Mouse (Mus musculus) forebrain, embryonic 16.5 days (tissue): ENCODE results near the gene Srf. TPM values are rescaled to one million over a fixed set of nuclear protein-coding genes. Genes with fewer than 3 reads are reported as not detected.
"Not testable (repeated sequence)": the region's sequence is repeated elsewhere in the genome, so short reads cannot be mapped to it uniquely, and the experiment has no call there.

ENCODE experiments used
- ATAC-seq: fragments of 200-750 bp; cut with Nextera tagmentation; 2 replicates; pipeline ENCODE4 v1.8.0; 2017; ENCODE audit warnings: mild to moderate bottlenecking, moderate library complexity
- H3K27ac ChIP-seq: fragments of 300-500 bp; sonication (generic); 2 replicates; pipeline ENCODE4 v1.5.1; 2014; ENCODE audit warnings: low read length, control low read depth
- H3K27me3 ChIP-seq: fragments of 300-500 bp; sonication (generic); replicated peaks from 2 replicates; pipeline ENCODE4 v1.6.1; 2014; ENCODE audit warnings: low read length; ENCODE audit not compliant: control insufficient read depth, insufficient read depth
- H3K36me3 ChIP-seq: fragments of 300-500 bp; sonication (generic); 2 replicates; pipeline ENCODE4 v1.6.1; 2014; ENCODE audit not compliant: control insufficient read depth, insufficient read depth
- H3K4me1 ChIP-seq: fragments of 300-500 bp; sonication (generic); replicated peaks from 2 replicates; pipeline ENCODE4 v1.6.1; 2014; ENCODE audit warnings: low read length; ENCODE audit not compliant: control insufficient read depth, insufficient read depth
- H3K4me2 ChIP-seq: fragments of 300-500 bp; sonication (generic); 2 replicates; pipeline ENCODE4 v1.6.1; 2014; ENCODE audit warnings: mild to moderate bottlenecking, low read length, control low read depth
- H3K4me3 ChIP-seq: fragments of 300-500 bp; sonication (generic); replicated peaks from 2 replicates; pipeline ENCODE4 v1.5.1; 2014; ENCODE audit warnings: mild to moderate bottlenecking, low read length, control low read depth
- H3K9ac ChIP-seq: fragments of 300-500 bp; sonication (generic); replicated peaks from 2 replicates; pipeline ENCODE4 v1.6.1; 2014; ENCODE audit warnings: low read depth, low read length, control low read depth
- H3K9me3 ChIP-seq: fragments of 300-500 bp; sonication (generic); 2 replicates; pipeline ENCODE4 v1.6.1; 2016; ENCODE audit warnings: low read length; ENCODE audit not compliant: control insufficient read depth
- WGBS: fragments of 180-500 bp; shearing (Covaris S2); extraction: QIAGEN DNeasy Blood & Tissue Kit; methylation state at CpG from one replicate; pipeline ENCODE4 v1.1.7; 2014; 5-methylcytosine and 5-hydroxymethylcytosine counted together
- polyA plus RNA-seq: library from polyadenylated mRNA; unstranded; fragments of >200 nt; fragmentation: Nextera tagmentation; extraction: Ambion mirVana; gene quantifications from 2 replicates; pipeline ENCODE4 v1.2.1, GENCODE M21; 2015

The Srf gene
- polyA plus RNA-seq, 1 experiment from 2014 or later, result 3.4 TPM

DNA sequence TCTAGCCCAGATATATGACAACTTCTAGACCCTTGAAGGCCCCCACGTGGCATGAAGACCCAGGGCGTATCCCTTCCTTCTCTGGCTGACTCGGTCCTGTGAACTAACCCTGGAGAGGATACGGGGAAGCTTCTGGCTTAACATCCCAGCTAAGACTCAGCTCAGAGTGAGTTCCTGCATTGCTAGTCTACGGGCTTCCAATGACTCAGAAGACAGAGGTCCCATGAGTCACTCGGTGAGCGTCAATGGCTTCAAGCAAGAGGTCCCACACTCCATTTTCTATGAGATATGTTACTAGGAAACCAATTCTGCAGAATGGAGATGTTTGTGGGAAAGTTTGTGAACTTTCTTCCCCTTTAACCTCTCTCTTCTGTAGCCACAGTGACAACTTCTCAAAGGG is 18.6 kb upstream of the Srf start:
- H3K4me3 ChIP-seq, result no peak overlapping the region
- ATAC-seq, result no peak
- no peaks in the 10 kb centered on the region for H3K4me1 ChIP-seq
- no peak overlapping the region for H3K4me2 ChIP-seq
- H3K36me3 ChIP-seq, result peaks cover 13% of the 10 kb centered on the region
- no peaks in the 10 kb centered on the region for H3K9me3 ChIP-seq
- 91% methylated on average over 7 of the region's 7 CpGs for WGBS
- no peak overlapping the region for H3K27ac ChIP-seq
- H3K27me3 ChIP-seq, result no peaks in the 10 kb centered on the region
- H3K9ac ChIP-seq, result no peak overlapping the region

DNA sequence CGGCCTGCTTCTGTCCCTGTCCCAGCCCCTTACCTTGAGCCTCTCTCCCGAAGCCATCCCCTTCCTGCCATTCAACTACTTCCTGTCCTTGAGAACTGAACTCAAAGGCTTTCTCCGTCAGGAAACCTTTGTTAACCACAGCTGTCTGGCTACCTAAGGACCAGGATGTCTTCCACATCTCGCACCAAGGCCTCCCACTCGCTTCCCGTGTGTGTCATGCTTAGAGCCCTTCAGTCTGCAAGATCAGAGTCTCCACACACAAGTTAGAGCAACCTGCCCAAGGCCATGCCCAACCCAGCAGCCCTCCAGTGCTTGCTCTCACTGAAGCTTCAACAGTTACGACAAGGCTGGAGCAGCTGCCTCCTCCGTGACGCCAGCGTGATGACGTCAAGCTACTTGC is 15.0 kb upstream of the Srf start:
- Histone ChIP-seq H3K9ac (no peak overlapping the region), H3K27ac (no peak overlapping the region), H3K27me3 (no peaks in the 10 kb centered on the region), H3K4me3 (no peak overlapping the region), H3K4me1 (no peaks in the 10 kb centered on the region), H3K4me2 (no peak overlapping the region), H3K36me3 (peaks cover 14% of the 10 kb centered on the region), H3K9me3 (no peaks in the 10 kb centered on the region)
- 93% methylated on average over 11 of the region's 11 CpGs for WGBS
- no peak for ATAC-seq

DNA sequence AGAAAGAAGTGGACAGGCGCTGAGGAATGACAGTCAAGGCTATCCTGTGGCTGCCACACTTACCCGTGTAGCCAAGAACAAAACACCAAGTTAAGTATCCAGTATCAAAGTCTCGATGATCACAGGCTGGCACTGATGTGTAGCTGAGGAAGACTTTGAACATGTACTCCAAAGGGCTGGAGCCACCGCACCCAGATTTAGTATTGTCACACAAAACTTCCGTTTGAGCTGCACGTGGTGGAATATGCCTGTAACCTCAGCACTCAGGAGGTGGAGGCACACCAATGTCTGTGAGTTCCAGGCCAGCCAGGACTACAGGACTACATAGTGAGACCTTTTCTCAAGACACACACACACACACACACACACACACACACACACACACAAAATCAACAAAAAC is 3.2 kb upstream of the Srf start:
- no peak overlapping the region for H3K4me2 ChIP-seq
- H3K9ac ChIP-seq, result no peak overlapping the region
- H3K4me3 ChIP-seq, result no peak overlapping the region
- no peak overlapping the region for H3K27ac ChIP-seq
- H3K4me1 ChIP-seq, result peaks cover 12% of the 10 kb centered on the region
- H3K9me3 ChIP-seq, result no peaks in the 10 kb centered on the region
- H3K36me3 ChIP-seq, result no peaks in the 10 kb centered on the region
- WGBS, result 95% methylated on average over 6 of the region's 6 CpGs
- no peak for ATAC-seq
- H3K27me3 ChIP-seq, result no peaks in the 10 kb centered on the region

DNA sequence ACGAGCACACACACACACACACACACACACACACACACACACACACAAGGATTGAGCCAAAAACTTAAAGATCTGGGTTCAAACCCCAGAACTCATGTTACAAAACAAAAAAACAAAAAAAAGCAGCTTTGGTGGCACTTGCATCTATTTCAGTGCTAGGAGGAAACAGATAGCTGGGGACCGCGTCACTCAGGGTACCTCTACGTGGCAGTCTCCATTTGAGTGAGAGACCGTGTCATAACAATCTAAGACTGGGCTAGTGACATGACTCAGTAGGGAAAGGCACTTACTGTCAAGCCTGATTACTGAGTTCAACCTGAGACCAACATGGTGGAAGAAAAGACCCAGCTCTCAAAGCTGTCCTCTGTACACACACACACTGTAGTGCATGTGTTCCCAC is 2.2 kb upstream of the Srf start:
- 90% methylated on average over 5 of the region's 5 CpGs for WGBS
- Histone ChIP-seq H3K4me2 (no peak overlapping the region), H3K36me3 (no peaks in the 10 kb centered on the region), H3K27me3 (no peaks in the 10 kb centered on the region), H3K9ac (no peak overlapping the region), H3K4me3 (no peak overlapping the region), H3K27ac (no peak overlapping the region), H3K9me3 (no peaks in the 10 kb centered on the region), H3K4me1 (peaks cover 22% of the 10 kb centered on the region)
- no peak for ATAC-seq

DNA sequence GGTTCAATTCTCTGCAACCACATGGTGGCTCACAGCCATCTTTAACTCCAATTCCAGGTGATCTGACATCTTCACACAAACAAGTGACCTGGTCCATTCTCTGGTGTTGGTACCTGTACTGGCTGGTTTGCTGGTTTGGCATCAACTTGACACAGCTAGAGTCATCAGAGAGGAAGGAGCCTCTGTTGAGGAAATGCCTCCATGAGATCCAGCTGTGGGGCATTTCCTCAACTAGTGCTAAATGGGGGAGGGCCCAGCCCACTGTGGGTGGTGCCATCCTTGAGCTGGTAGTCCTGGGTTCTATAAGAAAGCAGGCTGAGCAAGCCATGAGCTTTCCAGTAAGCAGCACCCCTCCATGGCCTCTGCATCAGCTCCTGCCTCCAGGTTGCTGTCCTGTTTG is 1.3 kb upstream of the Srf start:
- not testable (repeated sequence) for H3K4me2 ChIP-seq, ATAC-seq, H3K9me3 ChIP-seq, H3K27me3 ChIP-seq, H3K4me3 ChIP-seq, H3K9ac ChIP-seq, H3K27ac ChIP-seq, H3K36me3 ChIP-seq
- H3K4me1 ChIP-seq, result peaks cover 29% of the 10 kb centered on the region

DNA sequence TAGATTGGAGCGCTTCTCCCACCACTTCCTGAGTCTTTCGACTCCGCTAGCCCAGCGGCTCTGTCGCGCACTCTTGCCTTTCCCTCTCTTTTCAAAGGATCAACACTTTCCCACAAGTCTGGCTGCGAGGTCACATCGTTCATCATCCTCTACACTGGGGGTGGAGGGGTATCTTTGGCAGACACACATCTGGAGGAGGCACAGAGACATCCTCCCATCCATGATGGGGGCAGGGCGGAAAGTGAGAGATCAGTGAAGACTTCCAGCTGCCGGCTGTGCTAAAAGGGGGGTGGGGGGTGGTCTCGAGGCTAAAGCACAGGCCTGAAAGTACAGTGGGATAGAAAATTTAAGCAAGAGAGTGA is 590 bp upstream of the Srf start:
- Histone ChIP-seq H3K9me3 (no peaks in the 10 kb centered on the region), H3K4me3 (peak overlapping the region; percentile 89), H3K9ac (peak overlapping the region; percentile 62), H3K27me3 (no peaks in the 10 kb centered on the region), H3K36me3 (no peaks in the 10 kb centered on the region), H3K4me2 (peak overlapping the region; percentile 87), H3K27ac (peak overlapping the region; percentile 80), H3K4me1 (peaks cover 31% of the 10 kb centered on the region)
- no peak; the same call in none of the 2 replicates for ATAC-seq
- WGBS, result under 1% methylated on average over 11 of the region's 11 CpGs

DNA sequence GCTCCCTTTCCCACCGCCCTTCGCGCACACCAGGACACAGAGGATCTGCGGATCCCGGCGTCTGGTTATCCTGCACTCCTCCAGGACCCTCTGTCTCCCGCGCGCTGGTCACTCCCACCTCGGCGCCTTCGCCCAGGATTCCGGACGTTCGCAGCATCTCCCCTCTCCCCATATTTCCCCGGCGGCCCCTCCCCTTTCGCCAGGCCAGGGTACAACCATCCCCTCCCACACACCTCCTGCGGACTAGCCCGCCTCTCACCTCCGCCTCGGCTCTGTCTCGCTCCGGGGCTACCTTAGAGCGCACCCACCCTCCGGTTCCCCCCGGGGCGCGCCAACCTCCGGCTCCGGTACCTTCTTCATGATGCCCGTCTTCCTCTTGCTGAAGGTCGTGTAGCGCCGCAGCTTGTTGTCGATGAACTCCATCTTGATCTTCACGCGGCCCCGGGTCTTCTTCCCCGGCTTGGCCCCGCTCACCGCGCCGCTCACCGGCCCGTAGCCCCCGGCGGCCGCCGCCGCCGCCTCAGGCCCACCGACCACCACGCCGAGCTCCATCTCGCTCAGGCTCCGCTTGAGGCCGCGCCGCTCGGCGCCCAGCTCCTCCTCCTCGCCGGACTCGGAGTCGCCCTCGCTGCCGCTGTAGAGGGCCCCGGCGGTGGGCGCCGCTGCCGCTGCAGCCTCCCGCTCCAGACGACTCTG is 850 bp downstream of the Srf start:
- peak overlapping the region; percentile 90 for H3K27ac ChIP-seq
- peak overlapping the region; percentile 89 for H3K4me3 ChIP-seq
- H3K36me3 ChIP-seq, result peaks cover 5% of the 10 kb centered on the region; the same call in 1 of the 2 replicates
- no peaks in the 10 kb centered on the region for H3K27me3 ChIP-seq
- peak overlapping the region; percentile 91 for H3K9ac ChIP-seq
- ATAC-seq, result no peak
- WGBS, result under 1% methylated on average over 74 of the region's 75 CpGs
- H3K4me1 ChIP-seq, result peaks cover 31% of the 10 kb centered on the region
- H3K9me3 ChIP-seq, result no peaks in the 10 kb centered on the region
- peak overlapping the region; percentile 87 for H3K4me2 ChIP-seq

DNA sequence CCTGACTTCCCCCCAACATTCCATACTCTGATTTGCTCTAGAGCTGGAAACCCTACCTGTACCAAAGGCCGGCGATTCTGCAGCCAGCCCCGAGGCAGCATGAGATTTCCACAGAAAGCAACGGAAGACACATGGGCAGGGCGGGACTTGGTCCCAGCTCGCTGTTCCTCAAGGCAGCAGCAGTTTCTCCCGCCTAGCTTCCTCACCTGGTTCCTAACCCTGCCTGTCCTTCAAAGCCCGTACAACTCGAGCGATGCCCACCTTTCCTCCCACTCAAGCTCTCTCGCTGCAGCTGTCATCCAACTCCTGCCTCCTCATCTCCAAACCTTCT is 1.4 kb downstream of the Srf start:
- H3K4me2 ChIP-seq, result peak overlapping the region; percentile 87
- ATAC-seq, result no peak
- peaks cover 31% of the 10 kb centered on the region for H3K4me1 ChIP-seq
- H3K36me3 ChIP-seq, result peaks cover 5% of the 10 kb centered on the region
- peak overlapping the region; percentile 89 for H3K4me3 ChIP-seq
- H3K27me3 ChIP-seq, result no peaks in the 10 kb centered on the region
- WGBS, result under 1% methylated on average over 11 of the region's 11 CpGs
- peak overlapping the region; percentile 91 for H3K9ac ChIP-seq
- no peaks in the 10 kb centered on the region for H3K9me3 ChIP-seq
- H3K27ac ChIP-seq, result no peak overlapping the region

DNA sequence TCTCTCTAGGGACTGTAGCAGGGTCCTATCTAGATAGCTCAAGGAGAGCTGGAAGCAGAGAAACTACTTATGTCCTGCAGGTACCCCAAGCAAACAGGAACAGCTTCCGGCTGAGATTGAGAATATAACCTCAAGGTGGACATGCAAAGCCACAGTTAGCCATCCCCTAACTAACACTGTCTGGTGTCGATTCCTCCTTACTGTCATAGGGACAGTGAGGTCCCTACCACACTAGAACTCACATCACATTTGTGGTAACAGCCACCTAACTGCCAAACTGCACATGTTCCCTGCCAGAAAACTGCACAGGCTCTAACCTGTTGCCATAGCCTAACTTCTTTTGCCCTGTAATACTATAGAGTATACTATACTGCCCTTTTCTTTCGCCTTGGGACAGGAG is 2.0 kb downstream of the Srf start:
- Histone ChIP-seq H3K9ac (no peak overlapping the region; the same call in 1 of the 2 replicates), H3K4me3 (peak overlapping the region; percentile 89), H3K9me3 (no peaks in the 10 kb centered on the region), H3K27me3 (no peaks in the 10 kb centered on the region), H3K27ac (no peak overlapping the region), H3K4me2 (peak overlapping the region; percentile 87), H3K36me3 (peaks cover 9% of the 10 kb centered on the region), H3K4me1 (peaks cover 31% of the 10 kb centered on the region)
- ATAC-seq, result no peak
- WGBS, result 82% methylated on average over 3 of the region's 3 CpGs

DNA sequence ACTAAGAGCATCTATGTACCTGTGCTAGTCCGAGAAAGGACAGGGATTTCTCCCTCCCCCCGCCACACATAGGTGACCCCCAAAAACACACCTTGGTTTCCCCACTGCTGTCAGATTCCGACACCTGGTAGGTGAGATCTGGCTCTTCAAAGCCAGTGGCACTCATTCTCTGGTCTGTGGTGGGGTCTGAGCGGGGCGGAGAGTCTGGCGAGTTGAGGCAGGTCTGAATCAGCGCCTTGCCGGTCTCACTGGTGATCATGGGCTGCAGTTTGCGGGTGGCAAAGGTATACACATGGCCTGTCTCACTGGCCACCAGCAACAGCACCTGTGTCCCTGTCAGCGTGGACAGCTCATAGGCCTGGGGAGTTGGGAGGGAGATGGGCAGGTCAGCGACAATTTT is 2.5 kb downstream of the Srf start:
- 47% methylated on average over 11 of the region's 11 CpGs for WGBS
- Histone ChIP-seq H3K36me3 (peaks cover 14% of the 10 kb centered on the region), H3K4me3 (peak overlapping the region; percentile 40), H3K4me1 (peaks cover 31% of the 10 kb centered on the region), H3K9me3 (no peaks in the 10 kb centered on the region), H3K27ac (peak overlapping the region; percentile 65; the same call in 1 of the 2 replicates), H3K27me3 (no peaks in the 10 kb centered on the region), H3K4me2 (peak overlapping the region; percentile 87), H3K9ac (peak overlapping the region; percentile 28; the same call in 1 of the 2 replicates)
- no peak for ATAC-seq
